Mouse (Mus musculus): ENCODE results near the gene Umod. TPM values are rescaled to one million over a fixed set of nuclear protein-coding genes. Genes with fewer than 3 reads are reported as not detected.

Umod gene
- total and polyA plus RNA-seq, 3 experiments, result not detected

GRCm38 (mm10) chr7:119525881-119526281, 46.8 kb upstream of the Umod start:
- H3K27ac ChIP-seq (ENCODE audit: insufficient read depth, low read depth), result no peak overlapping the region
- peaks cover 0 to 22% of the 10 kb centered on the region in 2 experiments; a peak in 2 of 4 replicates for H3K4me1 ChIP-seq (ENCODE audit: control insufficient read depth in 1 of 2, insufficient read depth in 2 of 2)
- H3K36me3 ChIP-seq (replicated peaks in 1 of 2; ENCODE audit: control insufficient read depth in 1 of 2, insufficient read depth in 1 of 2, low read length in 1 of 2), result no peaks in the 10 kb centered on the region
- peaks cover 6% of the 10 kb centered on the region for H3K27me3 ChIP-seq (replicated peaks)
- in situ Hi-C loops (cut with MboI; ENCODE audit: low pct_ligation_motif_present, low pct_unique_long_range_greater_than_20kb, low sequenced_read_pairs), result no loop called here
- H3K4me3 ChIP-seq (replicated peaks in 1 of 3; ENCODE audit: low read depth in 2 of 3, low read length in 2 of 3, poor library complexity in 1 of 3), result no peak overlapping the region
- no peak overlapping the region for H3K4me2 ChIP-seq (ENCODE audit: insufficient read depth, low read depth, poor library complexity, severe bottlenecking)
- dilution Hi-C loops (cut with MboI; ENCODE audit: extremely low pct_ligation_motif_present, extremely low pct_unique_long_range_greater_than_20kb, low sequenced_read_pairs), result no loop called here
- H3K79me2 ChIP-seq (replicated peaks; ENCODE audit: control insufficient read depth, extremely low read depth, insufficient read depth, poor library complexity, severe bottlenecking), result no peaks in the 10 kb centered on the region
- no peaks in the 10 kb centered on the region for H3K9me3 ChIP-seq (replicated peaks; ENCODE audit: low read length)
- no peak overlapping the region for H3K9ac ChIP-seq (ENCODE audit: insufficient read depth, low read depth)
- no peak for DNase-seq (ENCODE audit: extremely low read depth)
- TF ChIP-seq ZNF384 (IDR thresholded peaks at IDR 0.05; ENCODE audit: low read depth, low read length), result no peak
- no peak for TF ChIP-seq NRF1 (IDR thresholded peaks at IDR 0.05; ENCODE audit: low read depth, low read length)
- no peak for TF ChIP-seq GABPA (IDR thresholded peaks at IDR 0.05; ENCODE audit: insufficient replicate concordance, low read depth, low read length)
- no peak for TF ChIP-seq USF2 (conservative IDR thresholded peaks at IDR 0.05; ENCODE audit: low read depth, low read length)
- TF ChIP-seq MEF2A (IDR thresholded peaks at IDR 0.05; ENCODE audit: borderline replicate concordance, low read depth, low read length), result no peak
- TF ChIP-seq TCF12 (IDR thresholded peaks at IDR 0.05; ENCODE audit: low read depth, low read length), result no peak
- no peak for TF ChIP-seq MAX (IDR thresholded peaks at IDR 0.05; ENCODE audit: low read length)
- no peak for TF ChIP-seq SMC3 (IDR thresholded peaks at IDR 0.05; ENCODE audit: low read depth, low read length)
- TF ChIP-seq RAD21 (IDR thresholded peaks at IDR 0.05; ENCODE audit: low read depth, low read length), result no peak
- TF ChIP-seq MAZ (IDR thresholded peaks at IDR 0.05; ENCODE audit: low read depth, low read length), result no peak
- TF ChIP-seq CHD2 (IDR thresholded peaks at IDR 0.05; ENCODE audit: low read length), result no peak
- TF ChIP-seq HCFC1 (IDR thresholded peaks at IDR 0.05; ENCODE audit: low read depth, low read length), result no peak
- no peak for TF ChIP-seq JUN (IDR thresholded peaks at IDR 0.05; ENCODE audit: insufficient read depth, low read depth, low read length)
- no peak for TF ChIP-seq EP300 (IDR thresholded peaks at IDR 0.05; ENCODE audit: low read length)
- TF ChIP-seq POLR2A (IDR thresholded peaks at IDR 0.05; ENCODE audit: low read depth, low read length), result no peak
- TF ChIP-seq IRF4 (IDR thresholded peaks at IDR 0.05; ENCODE audit: low read depth, low read length), result no peak
- TF ChIP-seq TBP (conservative IDR thresholded peaks at IDR 0.05; ENCODE audit: low read depth, low read length), result no peak
- TF ChIP-seq RCOR1 (conservative IDR thresholded peaks at IDR 0.05; ENCODE audit: low read depth, low read length), result no peak
- no peak for TF ChIP-seq ZKSCAN1 (IDR thresholded peaks at IDR 0.05; ENCODE audit: borderline replicate concordance, low read depth, low read length)
- no peak for TF ChIP-seq CTCF (conservative IDR thresholded peaks at IDR 0.05 in 1 of 2, IDR thresholded peaks at IDR 0.05 in 1 of 2; ENCODE audit: low read depth in 2 of 2, low read length in 2 of 2)

- Histone ChIP-seq H3K36me3 (replicated peaks in 1 of 2; ENCODE audit: control insufficient read depth in 1 of 2, insufficient read depth in 1 of 2, low read length in 1 of 2) (no peaks in the 10 kb centered on the region), H3K4me3 (replicated peaks in 1 of 3; ENCODE audit: low read depth in 2 of 3, low read length in 2 of 3, poor library complexity in 1 of 3) (no peak within 1 kb of the TSS), H3K4me1 (ENCODE audit: control insufficient read depth in 1 of 2, insufficient read depth in 2 of 2) (peaks cover 0 to 21% of the 10 kb centered on the region in 2 experiments; a peak in 2 of 4 replicates), H3K27ac (ENCODE audit: insufficient read depth, low read depth) (no peak within 1 kb of the TSS), H3K9me3 (replicated peaks; ENCODE audit: low read length) (no peaks in the 10 kb centered on the region), H3K9ac (ENCODE audit: insufficient read depth, low read depth) (no peak within 1 kb of the TSS), H3K4me2 (ENCODE audit: insufficient read depth, low read depth, poor library complexity, severe bottlenecking) (no peak within 1 kb of the TSS), H3K27me3 (replicated peaks) (peaks cover 9% of the 10 kb centered on the region), H3K79me2 (replicated peaks; ENCODE audit: control insufficient read depth, extremely low read depth, insufficient read depth, poor library complexity, severe bottlenecking) (no peaks in the 10 kb centered on the region)
- in situ Hi-C loops (cut with MboI; ENCODE audit: low pct_ligation_motif_present, low pct_unique_long_range_greater_than_20kb, low sequenced_read_pairs), result no loop called here
- DNase-seq (ENCODE audit: extremely low read depth), result no peak
- dilution Hi-C loops (cut with MboI; ENCODE audit: extremely low pct_ligation_motif_present, extremely low pct_unique_long_range_greater_than_20kb, low sequenced_read_pairs), result no loop called here
- TF ChIP-seq RAD21 (IDR thresholded peaks at IDR 0.05; ENCODE audit: low read depth, low read length) (no peak), ZNF384 (IDR thresholded peaks at IDR 0.05; ENCODE audit: low read depth, low read length) (no peak), MXI1 (IDR thresholded peaks at IDR 0.05; ENCODE audit: low read depth, low read length) (no peak), CHD1 (IDR thresholded peaks at IDR 0.05; ENCODE audit: low read depth, low read length) (no peak), CHD2 (IDR thresholded peaks at IDR 0.05; ENCODE audit: low read length) (no peak), NELFE (IDR thresholded peaks at IDR 0.05; ENCODE audit: low read depth, low read length) (no peak), BHLHE40 (IDR thresholded peaks at IDR 0.05; ENCODE audit: low read depth, low read length) (no peak), IRF4 (IDR thresholded peaks at IDR 0.05; ENCODE audit: low read depth, low read length) (no peak), MYC (IDR thresholded peaks at IDR 0.05; ENCODE audit: low read depth, low read length) (no peak), ZKSCAN1 (IDR thresholded peaks at IDR 0.05; ENCODE audit: borderline replicate concordance, low read depth, low read length) (no peak)
These were observed 44.3 kb upstream of the Umod start, which contains the start of gene Pdilt for GRCm38 (mm10) chr7:119523389-119523788. TSS of gene Pdilt (minus strand) at chr7:119523489.
